Mouse (Mus musculus): ENCODE results near the gene Plxnd1.

DNA sequence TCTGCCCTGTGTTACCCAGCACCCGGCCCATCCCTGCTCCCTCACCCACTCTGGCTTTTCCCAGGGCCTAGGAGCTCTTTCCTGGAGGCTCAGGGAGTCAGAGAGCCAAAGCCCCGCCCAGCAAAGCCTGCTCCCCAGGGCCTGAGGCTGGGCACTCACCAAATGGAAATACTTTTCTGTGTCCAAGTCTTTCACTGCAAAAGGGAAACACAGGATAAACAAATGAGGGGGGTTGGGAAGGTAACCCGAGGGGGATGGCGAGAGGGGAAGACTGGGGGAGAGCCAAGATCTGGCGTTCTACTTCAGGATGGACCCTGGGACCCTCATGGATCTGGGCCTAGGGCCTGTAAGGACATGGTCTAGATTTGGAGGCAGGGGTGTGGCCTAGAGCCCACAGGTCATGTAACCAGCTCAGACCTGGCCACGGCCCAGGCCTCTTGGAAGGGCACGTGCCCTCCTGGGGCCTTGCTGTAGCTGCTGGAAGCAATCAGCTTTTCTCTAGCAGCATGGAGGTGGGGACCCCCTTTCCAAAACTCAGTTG, 35.6 kb downstream of the Plxnd1 start:
- TF ChIP-seq POLR2A (IDR thresholded peaks at IDR 0.05; ENCODE audit: borderline replicate concordance, insufficient read depth, low read length) (no peak), CTCF (IDR thresholded peaks at IDR 0.05; ENCODE audit: borderline replicate concordance, insufficient read depth, low read depth, low read length) (no peak)

Measured in cerebellum, adult 2 months (tissue).